Mouse (Mus musculus): Measurements from ENCODE around the gene Gtf2i. TPM values are rescaled to one million over a fixed set of nuclear protein-coding genes. Genes with fewer than 3 reads are reported as not detected.

Gtf2i gene
- polyA plus RNA-seq, 1 experiment from 2014 or later, result 200 TPM

GRCm38 (mm10) chr5:134232568-134232967 is 82.0 kb downstream of the Gtf2i start:
- Histone ChIP-seq H3K4me3 (no peak overlapping the region), H3K27ac (replicated peaks) (peak overlapping the region; percentile 31; the same call in 1 of the 2 replicates), H3K27me3 (replicated peaks; ENCODE audit: low read depth, poor library complexity, severe bottlenecking) (no peaks in the 10 kb centered on the region), H3K4me1 (peaks cover 39% of the 10 kb centered on the region), H3K36me3 (replicated peaks) (peaks cover 30% of the 10 kb centered on the region), H3K9me3 (no peaks in the 10 kb centered on the region)
- no peak for DNase-seq (ENCODE audit: low spot score)
- 45% methylated on average over 7 of the region's 7 CpGs for WGBS

DNA sequence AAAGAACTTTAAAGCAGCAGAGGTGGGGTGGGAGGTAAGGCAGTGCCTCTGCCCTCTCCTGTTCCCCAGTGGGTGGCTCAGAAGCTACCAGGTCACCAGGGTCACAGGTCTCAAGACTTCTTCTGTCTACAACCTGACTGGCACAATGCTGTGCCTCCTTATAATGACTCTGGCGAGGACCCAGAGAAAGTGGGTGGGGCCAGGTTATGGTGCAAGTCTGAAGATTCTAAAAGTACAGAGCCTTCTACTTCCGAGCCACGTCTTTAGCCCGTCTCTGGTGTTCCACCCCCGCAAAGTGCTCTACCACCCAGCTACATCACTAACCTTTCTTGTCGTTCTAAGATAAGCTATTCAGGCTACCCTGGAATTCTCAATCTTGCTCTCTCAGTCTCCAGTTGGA is 82.4 kb downstream of the Gtf2i start:
- peaks cover 43% of the 10 kb centered on the region for H3K4me1 ChIP-seq
- H3K27ac ChIP-seq (replicated peaks), result no peak overlapping the region
- DNase-seq (ENCODE audit: low spot score), result no peak
- 77% methylated on average over 6 of the region's 6 CpGs for WGBS
- no peaks in the 10 kb centered on the region for H3K27me3 ChIP-seq (replicated peaks; ENCODE audit: low read depth, poor library complexity, severe bottlenecking)
- H3K36me3 ChIP-seq (replicated peaks), result peaks cover 26% of the 10 kb centered on the region
- no peaks in the 10 kb centered on the region for H3K9me3 ChIP-seq
- H3K4me3 ChIP-seq, result no peak overlapping the region

- no peak for DNase-seq (ENCODE audit: low spot score)
- Histone ChIP-seq H3K27me3 (replicated peaks; ENCODE audit: low read depth, poor library complexity, severe bottlenecking) (no peaks in the 10 kb centered on the region), H3K36me3 (replicated peaks) (peaks cover 18% of the 10 kb centered on the region), H3K9me3 (no peaks in the 10 kb centered on the region), H3K27ac (replicated peaks) (no peak overlapping the region), H3K4me3 (no peak overlapping the region), H3K4me1 (peaks cover 51% of the 10 kb centered on the region)
- 86% methylated on average over 5 of the region's 5 CpGs for WGBS
These were observed 83.2 kb downstream of the Gtf2i start for GRCm38 (mm10) chr5:134231376-134231775.

DNA sequence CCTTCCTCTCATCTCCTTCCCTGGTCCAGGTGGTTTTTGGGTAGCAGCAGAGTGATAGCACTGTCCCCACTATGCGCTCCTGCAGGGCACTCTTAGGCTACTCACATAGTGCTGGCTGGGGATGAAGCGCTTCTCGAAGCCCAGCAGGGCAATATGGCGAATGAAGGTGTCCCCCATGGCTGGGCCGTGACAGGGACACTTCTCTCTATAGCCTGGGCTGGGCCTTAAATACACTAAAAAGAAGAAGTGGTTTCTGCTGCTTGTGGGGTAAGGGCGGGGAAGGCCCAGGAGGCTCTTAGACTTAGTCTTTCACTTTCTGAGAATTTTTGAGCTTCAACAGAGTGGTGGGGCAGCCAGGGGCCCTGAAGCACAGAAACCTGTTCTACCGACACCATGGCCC is 85.2 kb downstream of the Gtf2i start, which contains the start of gene Ncf1:
TSS of gene Ncf1 (minus strand) at position 235 of the 400 bp plus-strand sequence.
- peaks cover 48% of the 10 kb centered on the region for H3K4me1 ChIP-seq
- no peak for DNase-seq (ENCODE audit: low spot score)
- no peak within 1 kb of the TSS for H3K4me3 ChIP-seq
- H3K9me3 ChIP-seq, result no peaks in the 10 kb centered on the region
- no peaks in the 10 kb centered on the region for H3K36me3 ChIP-seq (replicated peaks)
- no peaks in the 10 kb centered on the region for H3K27me3 ChIP-seq (replicated peaks; ENCODE audit: low read depth, poor library complexity, severe bottlenecking)
- WGBS, result 84% methylated on average over 7 of the region's 7 CpGs
- peak within 1 kb of the TSS; percentile 35; the same call in 1 of the 2 replicates for H3K27ac ChIP-seq (replicated peaks)

DNA sequence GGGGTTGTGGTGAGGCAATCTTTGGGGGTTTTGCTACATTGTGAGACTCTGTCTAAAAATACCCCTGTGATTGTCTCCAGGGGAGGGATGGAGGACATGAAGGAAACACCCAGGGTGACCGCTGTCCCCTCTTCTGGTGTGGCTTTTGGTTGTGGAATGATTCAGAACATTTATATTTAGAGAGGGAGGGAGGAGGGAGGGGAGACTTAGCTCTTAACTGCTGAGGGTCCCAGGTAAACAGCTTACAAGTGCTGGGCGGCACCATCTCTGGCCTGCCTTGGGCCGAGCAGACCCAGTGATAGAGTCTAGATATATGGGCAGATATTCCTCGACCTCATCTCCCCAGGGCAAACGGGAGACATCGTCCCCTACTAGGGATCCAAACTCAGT is 86.3 kb downstream of the Gtf2i start:
- H3K27me3 ChIP-seq (replicated peaks; ENCODE audit: low read depth, poor library complexity, severe bottlenecking), result peaks cover 3% of the 10 kb centered on the region
- no peaks in the 10 kb centered on the region for H3K36me3 ChIP-seq (replicated peaks)
- H3K4me3 ChIP-seq, result no peak overlapping the region
- no peak for DNase-seq (ENCODE audit: low spot score)
- H3K4me1 ChIP-seq, result peaks cover 38% of the 10 kb centered on the region
- H3K27ac ChIP-seq (replicated peaks), result peak overlapping the region; percentile 45; the same call in 1 of the 2 replicates
- H3K9me3 ChIP-seq, result no peaks in the 10 kb centered on the region
- 81% methylated on average over 6 of the region's 6 CpGs for WGBS

DNA sequence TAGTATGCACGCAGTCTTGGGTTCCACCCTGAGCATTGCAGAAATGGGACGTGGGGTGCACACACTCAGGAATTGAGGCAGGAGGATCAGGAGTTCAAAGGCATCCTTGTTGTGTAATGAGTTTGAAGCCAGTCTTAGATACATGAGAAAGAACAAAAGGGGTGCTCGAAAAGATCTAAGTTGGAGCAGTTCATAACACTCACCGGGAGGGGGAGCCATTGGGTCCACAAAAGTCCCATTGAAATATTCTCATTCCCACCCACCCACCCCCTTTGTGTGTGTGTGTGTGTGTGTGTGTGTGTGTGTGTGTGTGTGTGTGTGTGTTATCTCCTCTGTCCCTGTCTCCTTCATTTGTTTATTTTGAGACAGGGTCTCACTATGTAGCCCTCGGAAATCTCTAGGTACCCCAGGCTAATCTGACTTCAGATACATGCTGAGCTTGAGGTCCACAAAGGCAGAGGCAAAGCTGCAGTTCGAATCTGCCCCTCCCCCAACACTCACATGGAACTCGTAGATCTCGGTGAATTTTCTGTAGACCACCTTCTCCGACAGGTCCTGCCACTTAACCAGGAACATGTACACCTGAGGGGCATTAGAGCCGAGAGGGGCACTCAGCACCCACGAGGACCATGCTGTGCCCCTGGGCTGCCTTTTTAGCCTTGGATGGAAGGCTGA is 86.8 kb downstream of the Gtf2i start:
- peak; percentile 67 for DNase-seq (ENCODE audit: low spot score)
- H3K9me3 ChIP-seq, result no peaks in the 10 kb centered on the region
- no peak overlapping the region for H3K4me3 ChIP-seq
- peaks cover 8% of the 10 kb centered on the region for H3K27me3 ChIP-seq (replicated peaks; ENCODE audit: low read depth, poor library complexity, severe bottlenecking)
- H3K4me1 ChIP-seq, result peaks cover 33% of the 10 kb centered on the region
- peak overlapping the region; percentile 67 for H3K27ac ChIP-seq (replicated peaks)
- 42% methylated on average over 11 of the region's 11 CpGs for WGBS
- no peaks in the 10 kb centered on the region for H3K36me3 ChIP-seq (replicated peaks)

DNA sequence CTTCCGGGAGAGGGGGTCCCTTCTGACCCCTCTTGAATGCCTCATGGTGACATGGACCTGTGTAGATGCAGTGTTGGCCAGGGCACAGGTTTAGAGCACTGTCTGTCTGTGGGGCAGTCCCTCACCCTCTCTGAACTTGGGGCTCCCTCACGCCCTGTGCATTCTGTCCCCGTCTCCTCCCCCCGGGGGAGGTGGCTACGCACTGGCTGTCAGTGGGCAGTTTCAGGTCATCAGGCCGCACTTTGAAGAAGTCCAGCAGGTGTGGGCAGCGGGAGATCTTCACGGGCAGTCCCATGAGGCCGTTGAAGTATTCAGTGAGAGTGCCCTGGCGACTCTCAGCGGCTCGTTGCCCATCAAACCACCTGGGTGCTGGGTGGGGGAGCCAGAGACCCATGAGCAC is 87.6 kb downstream of the Gtf2i start:
- peak overlapping the region; percentile 67 for H3K27ac ChIP-seq (replicated peaks)

GRCm38 (mm10) chr5:134225110-134225901 is 89.3 kb downstream of the Gtf2i start:
- Histone ChIP-seq H3K36me3 (replicated peaks) (no peaks in the 10 kb centered on the region), H3K4me3 (no peak overlapping the region), H3K27me3 (replicated peaks; ENCODE audit: low read depth, poor library complexity, severe bottlenecking) (peaks cover 31% of the 10 kb centered on the region), H3K9me3 (no peaks in the 10 kb centered on the region), H3K27ac (replicated peaks) (no peak overlapping the region), H3K4me1 (peaks cover 41% of the 10 kb centered on the region)
- no peak for DNase-seq (ENCODE audit: low spot score)
- 82% methylated on average over 30 of the region's 30 CpGs for WGBS

More for the DNA sequence above, 87.6 kb downstream of the Gtf2i start:
- Histone ChIP-seq H3K4me1 (peaks cover 33% of the 10 kb centered on the region), H3K4me3 (no peak overlapping the region), H3K36me3 (replicated peaks) (no peaks in the 10 kb centered on the region), H3K9me3 (no peaks in the 10 kb centered on the region), H3K27me3 (replicated peaks; ENCODE audit: low read depth, poor library complexity, severe bottlenecking) (peaks cover 16% of the 10 kb centered on the region)
- 71% methylated on average over 12 of the region's 12 CpGs for WGBS
- DNase-seq (ENCODE audit: low spot score), result no peak

DNA sequence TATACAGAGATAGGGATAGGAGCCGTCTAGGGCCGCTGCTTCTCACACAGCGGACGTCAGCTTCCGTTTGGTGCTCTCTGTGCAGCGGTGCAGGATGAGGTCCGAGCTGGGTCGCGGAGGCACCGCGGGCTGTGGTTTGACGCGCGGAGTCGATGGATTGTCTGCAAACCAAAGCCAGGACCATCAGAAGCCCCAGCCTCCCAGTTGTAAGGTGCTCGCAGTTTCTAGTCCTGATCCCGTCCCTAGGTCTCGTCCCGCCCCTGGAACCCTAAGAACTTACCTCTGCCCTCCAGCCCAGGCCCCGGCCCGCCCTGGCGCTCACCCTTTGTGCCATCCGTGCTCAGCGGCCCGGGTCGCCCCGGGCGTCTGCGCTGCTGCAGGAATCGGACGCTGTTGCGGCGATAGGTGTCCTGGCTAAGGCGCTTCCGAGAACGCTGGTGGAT is 92.8 kb downstream of the Gtf2i start:
- Histone ChIP-seq H3K27me3 (replicated peaks; ENCODE audit: low read depth, poor library complexity, severe bottlenecking) (peaks cover 34% of the 10 kb centered on the region), H3K4me3 (peak overlapping the region; percentile 60), H3K27ac (replicated peaks) (peak overlapping the region; percentile 72), H3K9me3 (no peaks in the 10 kb centered on the region), H3K36me3 (replicated peaks) (peaks cover 9% of the 10 kb centered on the region), H3K4me1 (peaks cover 27% of the 10 kb centered on the region)
- peak; percentile 62 for DNase-seq (ENCODE audit: low spot score)
- 2% methylated on average over 36 of the region's 36 CpGs for WGBS

- no peaks in the 10 kb centered on the region for H3K9me3 ChIP-seq
- H3K27me3 ChIP-seq (replicated peaks; ENCODE audit: low read depth, poor library complexity, severe bottlenecking), result peaks cover 34% of the 10 kb centered on the region
- no peak for DNase-seq (ENCODE audit: low spot score)
- peaks cover 13% of the 10 kb centered on the region for H3K36me3 ChIP-seq (replicated peaks)
- H3K4me3 ChIP-seq, result peak overlapping the region; percentile 60
- H3K4me1 ChIP-seq, result peaks cover 22% of the 10 kb centered on the region
- H3K27ac ChIP-seq (replicated peaks), result no peak overlapping the region
- WGBS, result 42% methylated on average over 4 of the region's 4 CpGs
These were observed 93.3 kb downstream of the Gtf2i start for GRCm38 (mm10) chr5:134221278-134221677.

- Histone ChIP-seq H3K27ac (replicated peaks) (no peak overlapping the region), H3K9me3 (no peaks in the 10 kb centered on the region), H3K27me3 (replicated peaks; ENCODE audit: low read depth, poor library complexity, severe bottlenecking) (peaks cover 28% of the 10 kb centered on the region), H3K36me3 (replicated peaks) (peaks cover 17% of the 10 kb centered on the region), H3K4me1 (peaks cover 14% of the 10 kb centered on the region), H3K4me3 (no peak overlapping the region)
- WGBS, result 90% methylated on average over 7 of the region's 7 CpGs
- no peak for DNase-seq (ENCODE audit: low spot score)
These were observed 96.7 kb downstream of the Gtf2i start for GRCm38 (mm10) chr5:134217900-134218299.

DNA sequence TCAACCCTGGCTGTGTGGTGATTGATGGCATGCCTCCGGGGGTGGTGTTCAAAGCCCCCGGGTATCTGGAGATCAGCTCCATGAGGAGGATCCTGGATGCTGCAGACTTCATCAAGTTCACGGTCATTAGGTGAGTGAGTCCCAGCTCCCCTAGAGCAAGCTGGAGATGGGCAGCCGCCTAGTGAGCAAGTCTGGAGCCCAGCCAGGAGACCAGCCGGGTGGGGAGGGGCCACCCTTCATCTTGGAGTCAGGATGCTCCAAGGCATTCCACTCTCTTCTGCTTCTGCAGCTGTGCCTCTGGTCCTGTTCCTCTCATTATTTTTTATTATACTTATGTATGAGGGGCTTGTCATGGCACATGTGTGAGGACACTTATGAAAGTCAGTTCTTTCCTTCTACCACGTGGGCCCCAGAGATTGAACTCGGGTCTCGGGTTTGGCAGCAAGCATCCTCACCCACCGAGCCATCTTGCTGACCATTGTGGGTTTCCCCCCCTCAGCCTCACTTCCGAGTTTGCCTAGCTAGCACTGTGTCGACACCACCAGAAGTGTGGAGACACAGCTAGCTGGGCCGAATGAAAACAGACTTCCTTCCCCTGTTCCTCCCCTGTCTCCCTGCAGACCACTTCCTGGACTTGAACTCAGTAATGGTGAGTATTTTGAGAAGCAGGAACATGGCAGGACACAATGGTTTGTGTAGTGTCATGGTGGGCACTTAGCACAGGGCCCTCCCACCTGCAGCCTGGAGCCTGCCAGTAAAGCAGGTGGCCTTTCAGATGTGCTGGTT is 100.3 kb downstream of the Gtf2i start:
- whole genome bisulfite sequencing, result 85% methylated on average over 12 of the region's 12 CpGs
- no peak for DNase-seq (ENCODE audit: low spot score)

More for the DNA sequence above, 100.3 kb downstream of the Gtf2i start:
- Histone ChIP-seq H3K27me3 (replicated peaks; ENCODE audit: low read depth, poor library complexity, severe bottlenecking) (no peaks in the 10 kb centered on the region), H3K36me3 (replicated peaks) (peaks cover 25% of the 10 kb centered on the region), H3K9me3 (no peaks in the 10 kb centered on the region), H3K4me1 (peaks cover 7% of the 10 kb centered on the region), H3K4me3 (no peak overlapping the region), H3K27ac (replicated peaks) (no peak overlapping the region)
